Mouse (Mus musculus) lung, postnatal 0 days (tissue): ENCODE measurements at regions not wholly inside any gene's neighbourhood (a gene's known extent, or its start where the extent isn't known, plus 50 kb on each side); places are given as distances from the start of the nearest gene placed in this dataset.

Experiments
- CTCF ChIP-seq: IDR thresholded peaks from 2 replicates; pipeline ENCODE4 v1.5.1; 2016; ENCODE audit warnings: antibody characterized with exemption, mild to moderate bottlenecking
- EP300 ChIP-seq: IDR thresholded peaks from 2 replicates; pipeline ENCODE4 v1.6.1; 2016; ENCODE audit warnings: antibody characterized with exemption, mild to moderate bottlenecking, control low read depth

- TF ChIP-seq CTCF (no peak), EP300 (no peak)
Observed at GRCm38 (mm10) chr3:52446991-52447390, 178.9 kb downstream of the Foxo1 start.
